Mouse (Mus musculus) lung, embryonic 14.5 days (tissue): ENCODE results near the gene P3h3. TPM values are rescaled to one million over a fixed set of nuclear protein-coding genes. Genes with fewer than 3 reads are reported as not detected.

Experiments
- ATAC-seq: fragments of 200-750 bp; cut with Nextera tagmentation; 2 replicates; pipeline ENCODE4 v1.8.0; 2017; ENCODE audit warnings: mild to moderate bottlenecking, moderate TSS enrichment, moderate library complexity; ENCODE audit not compliant: insufficient read depth
- DNase-seq: peaks from one replicate; pipeline ENCODE4 v3.0.0-alpha.2; 2015
- H3K27ac ChIP-seq: fragments of 300-500 bp; sonication (generic); 2 replicates; pipeline ENCODE4 v1.5.1; 2014; ENCODE audit warnings: low read depth, mild to moderate bottlenecking, moderate library complexity
- H3K27me3 ChIP-seq: fragments of 300-500 bp; sonication (generic); 2 replicates; pipeline ENCODE4 v1.6.1; 2014; ENCODE audit warnings: low read length, control low read depth; ENCODE audit not compliant: insufficient read depth
- H3K36me3 ChIP-seq: fragments of 300-500 bp; sonication (generic); 2 replicates; pipeline ENCODE4 v1.6.1; 2014; ENCODE audit warnings: control low read depth; ENCODE audit not compliant: insufficient read depth
- H3K4me1 ChIP-seq: fragments of 300-500 bp; sonication (generic); 2 replicates; pipeline ENCODE4 v1.6.1; 2014; ENCODE audit warnings: antibody characterized with exemption, control low read depth; ENCODE audit not compliant: insufficient read depth
- H3K4me2 ChIP-seq: fragments of 300-500 bp; sonication (generic); 2 replicates; pipeline ENCODE4 v1.6.1; 2014; ENCODE audit warnings: mild to moderate bottlenecking
- H3K4me3 ChIP-seq: fragments of 300-500 bp; sonication (generic); 2 replicates; pipeline ENCODE4 v1.5.1; 2014; ENCODE audit warnings: low read depth, low read length
- H3K9ac ChIP-seq: fragments of 300-500 bp; sonication (generic); 2 replicates; pipeline ENCODE4 v1.6.1; 2014
- H3K9me3 ChIP-seq: fragments of 300-500 bp; sonication (generic); 2 replicates; pipeline ENCODE4 v1.6.1; 2016; ENCODE audit warnings: low read depth, low read length, control low read depth
- CTCF ChIP-seq: IDR thresholded peaks from 2 replicates; pipeline ENCODE4 v1.5.1; 2016; ENCODE audit warnings: antibody characterized with exemption, low read depth
- WGBS: fragments of 180-500 bp; shearing (Covaris S2); extraction: QIAGEN DNeasy Blood & Tissue Kit; methylation state at CpG from one replicate; pipeline ENCODE4 v1.1.7; 2014; 5-methylcytosine and 5-hydroxymethylcytosine counted together
- polyA plus RNA-seq: library from polyadenylated mRNA; unstranded; fragments of >200 nt; fragmentation: Nextera tagmentation; extraction: Ambion mirVana; gene quantifications from 2 replicates; pipeline ENCODE4 v1.2.1, GENCODE M21; 2014

The P3h3 gene
- polyA plus RNA-seq, 1 experiment from 2014 or later, result 34.3 TPM

- no peak overlapping the region for H3K4me3 ChIP-seq
- no peak overlapping the region for H3K9ac ChIP-seq
- 66% methylated on average over 10 of the region's 10 CpGs for WGBS
- no peaks in the 10 kb centered on the region for H3K4me1 ChIP-seq
- H3K27me3 ChIP-seq, result no peaks in the 10 kb centered on the region
- H3K36me3 ChIP-seq, result no peaks in the 10 kb centered on the region
- no peak for ATAC-seq
- H3K9me3 ChIP-seq, result no peaks in the 10 kb centered on the region
- H3K27ac ChIP-seq, result no peak overlapping the region
- DNase-seq, result no peak
- no peak for TF ChIP-seq CTCF
- H3K4me2 ChIP-seq, result no peak overlapping the region
Measured at GRCm38 (mm10) chr6:124884714-124885500, 27.4 kb upstream of the P3h3 start.

- TF ChIP-seq CTCF, result no peak
- WGBS, result 81% methylated on average over 10 of the region's 10 CpGs
- no peak overlapping the region for H3K9ac ChIP-seq
Measured at GRCm38 (mm10) chr6:124883351-124883750, 25.8 kb upstream of the P3h3 start.

DNA sequence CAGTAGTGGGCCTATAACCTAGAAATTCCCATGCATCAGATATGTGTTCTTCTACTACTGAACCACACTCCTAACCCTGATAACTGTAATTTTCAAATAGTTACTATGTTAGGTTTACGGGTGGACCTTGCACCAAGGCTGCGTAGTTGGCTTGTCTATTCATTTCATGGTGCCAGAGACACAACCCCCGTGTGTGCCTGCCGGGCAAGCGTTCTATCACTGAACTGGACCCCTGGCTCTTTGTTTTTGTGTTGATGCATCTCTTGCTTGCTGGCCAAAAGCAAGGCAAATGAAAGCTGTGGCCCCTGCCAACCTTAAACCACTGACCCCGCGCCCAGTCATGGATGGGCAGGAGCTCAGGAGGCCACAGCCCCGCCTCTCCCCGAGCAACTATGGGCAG is 24.3 kb upstream of the P3h3 start:
- WGBS, result 90% methylated on average over 9 of the region's 9 CpGs
- no peak overlapping the region for H3K4me2 ChIP-seq
- no peaks in the 10 kb centered on the region for H3K36me3 ChIP-seq
- no peak overlapping the region for H3K4me3 ChIP-seq
- no peak overlapping the region for H3K9ac ChIP-seq
- DNase-seq (no peak), ATAC-seq (no peak)
- no peaks in the 10 kb centered on the region for H3K4me1 ChIP-seq
- H3K9me3 ChIP-seq, result no peaks in the 10 kb centered on the region
- no peak overlapping the region for H3K27ac ChIP-seq
- TF ChIP-seq CTCF, result no peak
- no peaks in the 10 kb centered on the region for H3K27me3 ChIP-seq

More at GRCm38 (mm10) chr6:124883351-124883750, 25.8 kb upstream of the P3h3 start:
- ATAC-seq, result no peak
- Histone ChIP-seq H3K4me1 (no peaks in the 10 kb centered on the region), H3K4me3 (no peak overlapping the region), H3K27me3 (no peaks in the 10 kb centered on the region), H3K27ac (no peak overlapping the region), H3K36me3 (no peaks in the 10 kb centered on the region), H3K9me3 (no peaks in the 10 kb centered on the region), H3K4me2 (no peak overlapping the region)
- DNase-seq, result no peak

DNA sequence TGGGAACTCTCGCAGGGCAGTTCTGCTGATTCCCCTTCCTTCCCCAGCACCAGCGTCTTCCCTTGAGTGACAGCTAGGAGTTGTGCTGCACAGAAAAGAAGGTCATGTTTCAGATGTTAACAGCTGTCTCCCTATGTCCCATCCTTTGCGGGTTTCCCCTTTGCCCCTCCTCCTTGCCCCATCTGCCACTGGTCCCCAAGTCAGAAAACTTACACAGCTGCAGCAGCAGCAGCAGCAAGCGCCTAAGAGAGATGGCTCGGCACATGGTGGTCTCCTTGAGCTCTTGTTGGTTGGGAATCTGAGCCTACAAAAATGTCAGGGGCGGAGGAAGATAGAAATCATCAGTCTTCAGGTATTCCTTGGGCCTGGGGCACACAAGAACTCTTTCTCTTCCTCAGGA is 21.8 kb upstream of the P3h3 start:
- no peak for TF ChIP-seq CTCF

GRCm38 (mm10) chr6:124874348-124874747 is 16.8 kb upstream of the P3h3 start:
- no peak overlapping the region for H3K4me2 ChIP-seq
- no peak overlapping the region for H3K9ac ChIP-seq
- whole genome bisulfite sequencing, result 26% methylated on average over 3 of the region's 3 CpGs
- DNase-seq, result no peak
- H3K9me3 ChIP-seq, result no peaks in the 10 kb centered on the region
- H3K36me3 ChIP-seq, result no peaks in the 10 kb centered on the region
- H3K4me3 ChIP-seq, result no peak overlapping the region
- no peak for TF ChIP-seq CTCF
- no peak overlapping the region for H3K27ac ChIP-seq
- H3K27me3 ChIP-seq, result no peaks in the 10 kb centered on the region
- H3K4me1 ChIP-seq, result no peaks in the 10 kb centered on the region
- no peak for ATAC-seq

More for the DNA sequence above, 21.8 kb upstream of the P3h3 start:
- Histone ChIP-seq H3K9ac (no peak overlapping the region), H3K36me3 (no peaks in the 10 kb centered on the region), H3K4me3 (no peak overlapping the region), H3K27ac (no peak overlapping the region), H3K4me2 (no peak overlapping the region), H3K4me1 (no peaks in the 10 kb centered on the region), H3K9me3 (no peaks in the 10 kb centered on the region), H3K27me3 (no peaks in the 10 kb centered on the region)
- no peak for ATAC-seq
- DNase-seq, result no peak
- WGBS, result 37% methylated on average over 6 of the region's 6 CpGs

DNA sequence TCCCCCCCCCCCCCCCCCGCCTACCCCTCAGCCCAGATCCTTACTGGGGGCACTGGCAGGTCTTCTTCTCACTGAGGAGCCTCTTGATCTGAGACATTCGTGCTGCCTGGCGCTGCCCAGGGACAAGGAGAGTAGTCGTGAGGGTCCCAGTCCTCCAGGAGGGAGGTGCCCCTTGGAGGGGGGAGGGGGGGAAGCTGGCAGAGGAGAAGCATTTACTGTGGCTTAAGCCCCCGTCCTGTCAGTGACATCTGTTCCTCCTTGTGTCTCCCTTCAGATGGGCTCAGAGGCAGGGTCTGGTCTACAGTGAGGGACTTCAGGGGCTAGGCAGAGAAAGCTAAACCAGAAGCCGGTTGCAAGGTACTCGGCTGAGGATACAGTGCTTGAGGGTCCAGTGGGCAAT is 9.0 kb upstream of the P3h3 start:
- Histone ChIP-seq H3K4me2 (no peak overlapping the region), H3K27me3 (peaks cover 26% of the 10 kb centered on the region; the same call in 1 of the 2 replicates), H3K27ac (no peak overlapping the region), H3K9me3 (no peaks in the 10 kb centered on the region), H3K36me3 (no peaks in the 10 kb centered on the region), H3K4me1 (0 out of 2 replicates have a peak, but pooled peaks cover 3% of the 10 kb centered on the region), H3K4me3 (no peak overlapping the region), H3K9ac (no peak overlapping the region)
- DNase-seq, result no peak
- 42% methylated on average over 6 of the region's 7 CpGs for WGBS
- no peak for TF ChIP-seq CTCF
- no peak for ATAC-seq

- peaks cover 26% of the 10 kb centered on the region; the same call in 1 of the 2 replicates for H3K27me3 ChIP-seq
Measured at GRCm38 (mm10) chr6:124865766-124866362, 8.3 kb upstream of the P3h3 start.

More at GRCm38 (mm10) chr6:124865766-124866362, 8.3 kb upstream of the P3h3 start:
- Histone ChIP-seq H3K9ac (no peak overlapping the region), H3K4me3 (no peak overlapping the region), H3K4me1 (0 out of 2 replicates have a peak, but pooled peaks cover 3% of the 10 kb centered on the region), H3K9me3 (no peaks in the 10 kb centered on the region), H3K27ac (no peak overlapping the region), H3K36me3 (no peaks in the 10 kb centered on the region), H3K4me2 (no peak overlapping the region)
- TF ChIP-seq CTCF, result no peak
- ATAC-seq, result no peak
- WGBS, result 35% methylated on average over 18 of the region's 18 CpGs
- DNase-seq, result no peak
